Mouse (Mus musculus) layer of hippocampus, postnatal 25 days (tissue): ENCODE measurements around the gene Syt1. TPM values are rescaled to one million over a fixed set of nuclear protein-coding genes. Genes with fewer than 3 reads are reported as not detected.

Experiments
- DNase-seq, 2 experiments: peaks; one replicate each; pipeline ENCODE4 v3.0.0; 2022; ENCODE audit warnings: mixed read lengths in 2 of 2, low spot score in 1 of 2; ENCODE audit errors: extremely low spot score in 1 of 2
- total RNA-seq, 2 experiments: library from RNA; stranded (reverse); gene quantifications; 2 replicates each; pipeline ENCODE4 v1.2.3; 2021

Syt1 gene
- total RNA-seq, 2 experiments from 2014 or later, result 942 to 986 TPM

- no peak for DNase-seq
Measured at GRCm38 (mm10) chr10:108771081-108771480, 239.7 kb downstream of the Syt1 start.

- no peak for DNase-seq
Measured at GRCm38 (mm10) chr10:108765564-108765963, 245.2 kb downstream of the Syt1 start.

GRCm38 (mm10) chr10:108763722-108764121, 247.1 kb downstream of the Syt1 start:
- no peak for DNase-seq

- DNase-seq, result no peak
Measured at GRCm38 (mm10) chr10:108753304-108753703, 257.5 kb downstream of the Syt1 start.

GRCm38 (mm10) chr10:108743759-108744158, 267.0 kb downstream of the Syt1 start:
- no peak for DNase-seq

- no peak for DNase-seq
Measured at GRCm38 (mm10) chr10:108733982-108734381, 276.8 kb downstream of the Syt1 start.

GRCm38 (mm10) chr10:108728961-108729360, 281.8 kb downstream of the Syt1 start:
- no peak for DNase-seq

GRCm38 (mm10) chr10:108726391-108726790, 284.4 kb downstream of the Syt1 start:
- no peak for DNase-seq

- no peak for DNase-seq
Measured at GRCm38 (mm10) chr10:108724878-108725277, 285.9 kb downstream of the Syt1 start.

GRCm38 (mm10) chr10:108710514-108710913, 300.3 kb downstream of the Syt1 start:
- DNase-seq, result no peak

- DNase-seq, result no peak
Measured at GRCm38 (mm10) chr10:108705658-108706057, 305.1 kb downstream of the Syt1 start.

- DNase-seq, result no peak
Measured at GRCm38 (mm10) chr10:108701361-108702128, 309.2 kb downstream of the Syt1 start.

- DNase-seq, result no peak
Measured at GRCm38 (mm10) chr10:108699946-108700345, 310.8 kb downstream of the Syt1 start, which contains the start of gene Gm5136. TSS of gene Gm5136 (minus strand) at chr10:108700160.

GRCm38 (mm10) chr10:108697062-108697461, 313.7 kb downstream of the Syt1 start:
- DNase-seq, result no peak

- no peak for DNase-seq
Measured at GRCm38 (mm10) chr10:108690954-108691353, 319.8 kb downstream of the Syt1 start.

GRCm38 (mm10) chr10:108686696-108687095, 324.1 kb downstream of the Syt1 start:
- DNase-seq, result no peak

GRCm38 (mm10) chr10:108679675-108680390, 330.9 kb downstream of the Syt1 start:
- peak in 1 of 2 experiments; percentile 36 for DNase-seq

GRCm38 (mm10) chr10:108677053-108677452, 333.7 kb downstream of the Syt1 start:
- no peak for DNase-seq

- no peak for DNase-seq
Measured at GRCm38 (mm10) chr10:108668944-108669343, 341.8 kb downstream of the Syt1 start.

GRCm38 (mm10) chr10:108660295-108660694, 350.5 kb downstream of the Syt1 start:
- DNase-seq, result no peak

- no peak for DNase-seq
Measured at GRCm38 (mm10) chr10:108658300-108658699, 352.5 kb downstream of the Syt1 start.

- no peak for DNase-seq
Measured at GRCm38 (mm10) chr10:108657669-108658068, 353.1 kb downstream of the Syt1 start.
